Mouse (Mus musculus) heart, adult 10 weeks (tissue): ENCODE measurements around the gene Gm5615. TPM values are rescaled to one million over a fixed set of nuclear protein-coding genes. Genes with fewer than 3 reads are reported as not detected.

Source experiments
- polyA plus RNA-seq: library from polyadenylated mRNA; stranded (reverse); fragments of 350-450 nt; fragmentation: Illumina TruSeq; extraction: RNeasy Lipid Tissue Mini Kit (QIAGEN cat#74804); gene quantifications from one replicate; pipeline ENCODE4 v1.2.3, GENCODE M21; 2014; ENCODE audit warnings: low read depth, low replicate concordance

Gm5615 gene
- polyA plus RNA-seq: not detected

GRCm38 (mm10) chr9:36541863-36542262, at the start of gene Gm5615:
Gene Gm5615, minus strand, starts transcription at chr9:36541963.

GRCm38 (mm10) chr9:36582535-36582934, 40.8 kb upstream of the Gm5615 start, which contains the start of gene Gm17689:
Gene Gm17689, minus strand, starts transcription at chr9:36582635.

Other genes with a start within 250 kb of the Gm5615 start
- gene Gm7257, start 110.1 kb downstream of the Gm5615 start, polyA plus RNA-seq: not detected
- not detected for gene Gm9513, start 66.3 kb downstream of the Gm5615 start, polyA plus RNA-seq
- gene Gm17689, start 40.7 kb upstream of the Gm5615 start, polyA plus RNA-seq: not detected
- not detected for gene A630095E13Rik, start 101.4 kb upstream of the Gm5615 start, polyA plus RNA-seq
- not detected for gene Acrv1, start 151.3 kb upstream of the Gm5615 start, polyA plus RNA-seq
- gene Chek1, start 185.1 kb upstream of the Gm5615 start, polyA plus RNA-seq: 2.1 TPM
- gene Stt3a, start 225.7 kb upstream of the Gm5615 start, polyA plus RNA-seq: 25.4 TPM